Mouse (Mus musculus) hindbrain, postnatal 0 days (tissue): ENCODE results near the gene Gnat1. TPM values are rescaled to one million over a fixed set of nuclear protein-coding genes. Genes with fewer than 3 reads are reported as not detected.
A peak's percentile ranks its signal among the peaks of the same experiment; 100 is the strongest.

Experiments used
- ATAC-seq: fragments of 200-750 bp; cut with Nextera tagmentation; 2 replicates; pipeline ENCODE4 v1.8.0; 2017; ENCODE audit warnings: mild to moderate bottlenecking, moderate TSS enrichment, moderate library complexity
- DNase-seq: peaks from one replicate; pipeline ENCODE4 v3.0.0-alpha.2; 2015; ENCODE audit warnings: low spot score
- H3K27ac ChIP-seq: fragments of 300-500 bp; sonication (generic); 2 replicates; pipeline ENCODE4 v1.5.1; 2014; ENCODE audit warnings: mild to moderate bottlenecking
- H3K27me3 ChIP-seq: fragments of 300-500 bp; sonication (generic); 2 replicates; pipeline ENCODE4 v1.6.1; 2014; ENCODE audit warnings: low read length, mixed read lengths; ENCODE audit not compliant: insufficient read depth
- H3K36me3 ChIP-seq: fragments of 300-500 bp; sonication (generic); 2 replicates; pipeline ENCODE4 v1.6.1; 2014; ENCODE audit warnings: low read length, mixed read lengths; ENCODE audit not compliant: insufficient read depth
- H3K4me1 ChIP-seq: fragments of 300-500 bp; sonication (generic); 2 replicates; pipeline ENCODE4 v1.6.1; 2014; ENCODE audit warnings: antibody characterized with exemption, low read length, mixed read lengths; ENCODE audit not compliant: insufficient read depth
- H3K4me2 ChIP-seq: fragments of 300-500 bp; sonication (generic); 2 replicates; pipeline ENCODE4 v1.6.1; 2014; ENCODE audit warnings: low read depth, mild to moderate bottlenecking, low read length, moderate library complexity, mixed read lengths
- H3K4me3 ChIP-seq: fragments of 300-500 bp; sonication (generic); 2 replicates; pipeline ENCODE4 v1.5.1; 2014; ENCODE audit warnings: low read length
- H3K9ac ChIP-seq: fragments of 300-500 bp; sonication (generic); replicated peaks from 2 replicates; pipeline ENCODE4 v1.6.1; 2014; ENCODE audit warnings: mild to moderate bottlenecking, low read length, moderate library complexity, mixed read lengths
- H3K9me3 ChIP-seq: fragments of 300-500 bp; sonication (generic); 2 replicates; pipeline ENCODE4 v1.6.1; 2016; ENCODE audit warnings: low read length, mixed read lengths
- CTCF ChIP-seq: IDR thresholded peaks from 2 replicates; pipeline ENCODE4 v1.5.1; 2016; ENCODE audit warnings: antibody characterized with exemption, control low read depth, low read depth
- WGBS: fragments of 180-500 bp; shearing (Covaris S2); extraction: QIAGEN DNeasy Blood & Tissue Kit; methylation state at CpG from one replicate; pipeline ENCODE4 v1.1.7; 2014; 5-methylcytosine and 5-hydroxymethylcytosine counted together
- polyA plus RNA-seq: library from polyadenylated mRNA; unstranded; fragments of >200 nt; fragmentation: Nextera tagmentation; extraction: Ambion mirVana; gene quantifications from 2 replicates; pipeline ENCODE4 v1.2.1, GENCODE M21; 2015
- total RNA-seq: library from RNA; depleted of rRNA; stranded (reverse); fragments of >200 nt; gene quantifications from 2 replicates; pipeline ENCODE4 v1.2.3, GENCODE M21; 2014

The Gnat1 gene
- total and polyA plus RNA-seq, 2 experiments from 2014 or later = 0.52 to 2.7 TPM

- Histone ChIP-seq H3K4me2 (peak overlapping the region; percentile 70), H3K9ac (peak overlapping the region; percentile 60), H3K36me3 (no peaks in the 10 kb centered on the region), H3K4me1 (peaks cover 20% of the 10 kb centered on the region), H3K27ac (peak overlapping the region; percentile 81), H3K9me3 (no peaks in the 10 kb centered on the region), H3K4me3 (peak overlapping the region; percentile 43), H3K27me3 (peaks cover 14% of the 10 kb centered on the region; the same call in 1 of the 2 replicates)
- no peak for TF ChIP-seq CTCF
- ATAC-seq (peak; percentile 87), DNase-seq (peak; percentile 71)
- WGBS = under 1% methylated on average over 23 of the region's 24 CpGs
Measured at GRCm38 (mm10) chr9:107667219-107667618, 12.3 kb downstream of the Gnat1 start.

- peak overlapping the region; percentile 60 for H3K9ac ChIP-seq
- H3K36me3 ChIP-seq = no peaks in the 10 kb centered on the region
- no peak for TF ChIP-seq CTCF
- ATAC-seq (peak; percentile 25; the same call in 1 of the 2 replicates), DNase-seq (peak; percentile 25)
- peaks cover 20% of the 10 kb centered on the region for H3K4me1 ChIP-seq
- H3K9me3 ChIP-seq = no peaks in the 10 kb centered on the region
- H3K4me3 ChIP-seq = peak overlapping the region; percentile 43
- H3K27ac ChIP-seq = peak overlapping the region; percentile 81
- peak overlapping the region; percentile 70 for H3K4me2 ChIP-seq
- H3K27me3 ChIP-seq = peaks cover 14% of the 10 kb centered on the region; the same call in 1 of the 2 replicates
- 2% methylated on average over 30 of the region's 30 CpGs for WGBS
Measured at GRCm38 (mm10) chr9:107666751-107667205, 12.7 kb downstream of the Gnat1 start.

- H3K9me3 ChIP-seq = no peaks in the 10 kb centered on the region
- H3K27me3 ChIP-seq = peaks cover 14% of the 10 kb centered on the region; the same call in 1 of the 2 replicates
- TF ChIP-seq CTCF = no peak
- H3K9ac ChIP-seq = no peak overlapping the region
- no peaks in the 10 kb centered on the region for H3K36me3 ChIP-seq
- 77% methylated on average over 7 of the region's 7 CpGs for WGBS
- H3K4me3 ChIP-seq = peak overlapping the region; percentile 43
- peak overlapping the region; percentile 70 for H3K4me2 ChIP-seq
- H3K27ac ChIP-seq = 0 out of 2 replicates have a peak overlapping the region, but pooled peaks have one; percentile 36
- ATAC-seq (no peak), DNase-seq (no peak)
- peaks cover 28% of the 10 kb centered on the region for H3K4me1 ChIP-seq
Measured at GRCm38 (mm10) chr9:107665308-107665707, 14.2 kb downstream of the Gnat1 start.

- Histone ChIP-seq H3K9me3 (no peaks in the 10 kb centered on the region), H3K4me2 (peak overlapping the region; percentile 35), H3K27me3 (peaks cover 14% of the 10 kb centered on the region; the same call in 1 of the 2 replicates), H3K27ac (peak overlapping the region; percentile 60; the same call in 1 of the 2 replicates), H3K36me3 (no peaks in the 10 kb centered on the region), H3K4me3 (no peak overlapping the region), H3K4me1 (peaks cover 34% of the 10 kb centered on the region), H3K9ac (no peak overlapping the region)
- TF ChIP-seq CTCF = no peak
- DNase-seq (peak; percentile 51), ATAC-seq (no peak)
- 26% methylated on average over 9 of the region's 9 CpGs for WGBS
Measured at GRCm38 (mm10) chr9:107663525-107663924, 16.0 kb downstream of the Gnat1 start.

- ATAC-seq = no peak
- no peak overlapping the region for H3K9ac ChIP-seq
- no peak for TF ChIP-seq CTCF
Measured at GRCm38 (mm10) chr9:107662342-107662741, 17.2 kb downstream of the Gnat1 start.

GRCm38 (mm10) chr9:107660777-107661176 lies 18.7 kb downstream of the Gnat1 start:
- no peak for DNase-seq
- 31% methylated on average over 3 of the region's 3 CpGs for WGBS
- H3K27ac ChIP-seq = peak overlapping the region; percentile 81; the same call in 1 of the 2 replicates
- no peak overlapping the region for H3K9ac ChIP-seq
- no peak for ATAC-seq
- H3K9me3 ChIP-seq = no peaks in the 10 kb centered on the region
- H3K27me3 ChIP-seq = peaks cover 2% of the 10 kb centered on the region; the same call in 1 of the 2 replicates
- H3K4me3 ChIP-seq = no peak overlapping the region
- no peak overlapping the region for H3K4me2 ChIP-seq
- TF ChIP-seq CTCF = no peak
- peaks cover 27% of the 10 kb centered on the region; the same call in 1 of the 2 replicates for H3K4me1 ChIP-seq
- H3K36me3 ChIP-seq = no peaks in the 10 kb centered on the region

More at GRCm38 (mm10) chr9:107662342-107662741, 17.2 kb downstream of the Gnat1 start:
- no peak overlapping the region for H3K4me3 ChIP-seq
- H3K9me3 ChIP-seq = no peaks in the 10 kb centered on the region
- DNase-seq = no peak
- H3K36me3 ChIP-seq = no peaks in the 10 kb centered on the region
- no peak overlapping the region for H3K27ac ChIP-seq
- H3K4me2 ChIP-seq = no peak overlapping the region
- peaks cover 13% of the 10 kb centered on the region; the same call in 1 of the 2 replicates for H3K27me3 ChIP-seq
- 84% methylated on average over 8 of the region's 8 CpGs for WGBS
- peaks cover 28% of the 10 kb centered on the region for H3K4me1 ChIP-seq

GRCm38 (mm10) chr9:107659961-107660360 lies 19.6 kb downstream of the Gnat1 start:
- Histone ChIP-seq H3K4me3 (no peak overlapping the region), H3K36me3 (no peaks in the 10 kb centered on the region), H3K4me1 (peaks cover 27% of the 10 kb centered on the region; the same call in 1 of the 2 replicates), H3K27ac (peak overlapping the region; percentile 81), H3K27me3 (no peaks in the 10 kb centered on the region), H3K9ac (peak overlapping the region; percentile 21; the same call in 1 of the 2 replicates), H3K4me2 (no peak overlapping the region), H3K9me3 (no peaks in the 10 kb centered on the region)
- WGBS = 48% methylated on average over 3 of the region's 3 CpGs
- peak; percentile 46 for ATAC-seq
- TF ChIP-seq CTCF = no peak
- DNase-seq = peak; percentile 38
